In the genomic region with DNA sequence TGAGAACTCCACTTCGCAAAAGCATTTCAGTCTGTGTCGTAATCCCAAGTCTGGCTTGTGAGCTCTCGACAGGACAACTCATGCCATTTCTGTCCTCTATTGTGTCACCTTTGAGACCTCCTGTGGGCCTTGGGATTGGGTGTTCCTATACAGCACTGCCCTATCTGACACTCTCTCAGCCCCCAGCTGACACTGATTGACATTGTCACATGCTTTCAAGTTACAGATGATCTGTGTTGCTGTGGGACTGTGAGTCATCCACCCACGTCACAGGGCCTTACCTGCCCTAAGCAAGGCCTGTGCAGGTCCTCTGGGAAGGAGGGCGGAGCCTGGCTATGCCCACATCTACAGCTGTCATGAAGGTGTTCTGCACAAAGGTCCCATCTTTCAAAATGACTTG, we compare ENCODE assay signal across 30 mouse cellular contexts. TPM values are rescaled to one million over a fixed set of nuclear protein-coding genes. Genes with fewer than 3 reads are reported as not detected.
DNase-seq lines count a peak whose midpoint lies in the region; ATAC-seq and TF ChIP-seq lines count a peak whose summit lies in the region.
"Had no signal": no experiment of that assay in that cellular context is flagged by ENCODE, and none has a peak within 500 bp of the region (broad histone marks: within the 10 kb centered on the region; RNA-seq: fewer than 3 reads in every experiment).

No protein-coding gene starts in this region.

- TF ChIP-seq CTCF in liver, embryonic 14.5 days (IDR thresholded peaks at IDR 0.05; ENCODE audit: low read depth) = no peak
- TF ChIP-seq CTCF in intestine, postnatal 0 days (IDR thresholded peaks at IDR 0.05; ENCODE audit: low read depth) = no peak
- TF ChIP-seq CTCF in liver, postnatal 0 days (IDR thresholded peaks at IDR 0.05; ENCODE audit: low read depth) = no peak
- TF ChIP-seq CTCF in stomach, postnatal 0 days (IDR thresholded peaks at IDR 0.05; ENCODE audit: low read depth) = no peak

- 73% methylated on average over 5 of the region's 5 CpGs for WGBS in liver, embryonic 14.5 days (ENCODE audit: insufficient replicate concordance)
- 73% methylated on average over 5 of the region's 5 CpGs for WGBS in intestine, postnatal 0 days
- 66% methylated on average over 5 of the region's 5 CpGs for WGBS in liver, postnatal 0 days (ENCODE audit: insufficient replicate concordance)
- WGBS in stomach, postnatal 0 days = 90% methylated on average over 5 of the region's 5 CpGs
- 93% methylated on average over 5 of the region's 5 CpGs for WGBS in forebrain, embryonic 16.5 days

- DNase-seq in liver, embryonic 14.5 days (ENCODE audit: low read depth in 3 of 3, low spot score in 3 of 3) = no peak
- no peak for DNase-seq in liver
- DNase-seq in liver, postnatal 0 days = peak; percentile 54
- no peak for DNase-seq in stomach, postnatal 0 days (ENCODE audit: low spot score)
- no peak for DNase-seq in heart, adult 11 months
- DNase-seq: adrenal gland, adult 2 months; adrenal gland, postnatal 14 days; cerebellum, adult 11-12 months; cerebellum, adult 8-10 months; cerebellum, postnatal 10 days; cerebellum, postnatal 36 days; embryo, embryonic 11 days; gastrocnemius, adult 2 months; gastrocnemius, postnatal 14 days; heart, adult 18-20 months; heart, postnatal 10 days; heart, postnatal 36 days had no signal

- H3K4me3 ChIP-seq in liver, embryonic 14.5 days (ENCODE audit: insufficient read depth in 1 of 2, low read depth in 2 of 2, low read length in 2 of 2) = no peak overlapping the region
- H3K4me3 ChIP-seq in intestine, postnatal 0 days (ENCODE audit: low read depth, low read length) = no peak overlapping the region
- no peak overlapping the region for H3K4me3 ChIP-seq in liver, postnatal 0 days (ENCODE audit: low read depth, low read length)
- no peak overlapping the region for H3K4me3 ChIP-seq in stomach, postnatal 0 days (ENCODE audit: low read depth, low read length)
- no peak overlapping the region for H3K4me3 ChIP-seq in forebrain, embryonic 16.5 days (replicated peaks; ENCODE audit: low read length)
- H3K4me3 ChIP-seq: embryonic facial prominence, embryonic 10.5 days; embryonic facial prominence, embryonic 13.5 days; erythroblast, embryonic 14.5 days; forebrain, embryonic 12.5 days; forebrain, embryonic 15.5 days; gastrocnemius, adult 2 months; heart, embryonic 12.5 days; heart, embryonic 15.5 days; hindbrain, embryonic 10.5 days; hindbrain, embryonic 13.5 days had no signal

- peaks cover 12% of the 10 kb centered on the region for H3K36me3 ChIP-seq in liver, embryonic 14.5 days (replicated peaks; ENCODE audit: control insufficient read depth, insufficient read depth, low read depth)
- peaks cover 59% of the 10 kb centered on the region for H3K36me3 ChIP-seq in intestine, postnatal 0 days (ENCODE audit: control insufficient read depth, insufficient read depth)
- peaks cover 65% of the 10 kb centered on the region for H3K36me3 ChIP-seq in liver, postnatal 0 days (replicated peaks; ENCODE audit: insufficient read depth, low read length)
- peaks cover 26% of the 10 kb centered on the region for H3K36me3 ChIP-seq in stomach, postnatal 0 days (ENCODE audit: control insufficient read depth, insufficient read depth, low read length)
- H3K36me3 ChIP-seq in forebrain, embryonic 16.5 days (ENCODE audit: control insufficient read depth, insufficient read depth) = no peaks in the 10 kb centered on the region
- H3K36me3 ChIP-seq: forebrain, embryonic 15.5 days had no signal

- no peak overlapping the region for H3K4me2 ChIP-seq in liver, embryonic 14.5 days (ENCODE audit: low read depth)
- no peak overlapping the region for H3K4me2 ChIP-seq in intestine, postnatal 0 days (replicated peaks; ENCODE audit: low read depth)
- no peak overlapping the region for H3K4me2 ChIP-seq in liver, postnatal 0 days (ENCODE audit: low read depth, low read length)
- no peak overlapping the region for H3K4me2 ChIP-seq in stomach, postnatal 0 days (replicated peaks; ENCODE audit: low read depth)
- no peak overlapping the region for H3K4me2 ChIP-seq in forebrain, embryonic 16.5 days (ENCODE audit: low read length)
- H3K4me2 ChIP-seq: embryonic facial prominence, embryonic 13.5 days; forebrain, embryonic 12.5 days; forebrain, embryonic 15.5 days; heart, embryonic 12.5 days; heart, embryonic 15.5 days; hindbrain, embryonic 13.5 days had no signal

- ATAC-seq in liver, embryonic 14.5 days (ENCODE audit: insufficient read depth) = 0 out of 2 replicates have a peak, but pooled peaks have one; percentile 22
- peak; percentile 90 for ATAC-seq in intestine, postnatal 0 days
- ATAC-seq in liver, postnatal 0 days = peak; percentile 95
- peak; percentile 69; the same call in 1 of the 2 replicates for ATAC-seq in stomach, postnatal 0 days (ENCODE audit: low FRiP score, low TSS enrichment)
- no peak for ATAC-seq in forebrain, embryonic 16.5 days
- ATAC-seq: CD4-positive, CD25-positive, alpha-beta regulatory T cell, adult 4 months; forebrain, embryonic 15.5 days; hindbrain, postnatal 0 days had no signal

- H3K4me1 ChIP-seq in liver, embryonic 14.5 days (replicated peaks; ENCODE audit: control insufficient read depth in 2 of 2, insufficient read depth in 2 of 2, low read length in 1 of 2) = no peaks in the 10 kb centered on the region
- no peaks in the 10 kb centered on the region for H3K4me1 ChIP-seq in intestine, postnatal 0 days (replicated peaks; ENCODE audit: control insufficient read depth, insufficient read depth, low read length)
- no peaks in the 10 kb centered on the region; the same call in 1 of the 2 replicates for H3K4me1 ChIP-seq in liver, postnatal 0 days (ENCODE audit: insufficient read depth)
- no peaks in the 10 kb centered on the region for H3K4me1 ChIP-seq in stomach, postnatal 0 days (replicated peaks; ENCODE audit: control insufficient read depth, insufficient read depth)
- H3K4me1 ChIP-seq in forebrain, embryonic 16.5 days (replicated peaks; ENCODE audit: control insufficient read depth, insufficient read depth, low read length) = no peaks in the 10 kb centered on the region
- H3K4me1 ChIP-seq: embryonic facial prominence, embryonic 10.5 days; embryonic facial prominence, embryonic 13.5 days; forebrain, embryonic 12.5 days; forebrain, embryonic 15.5 days; hindbrain, embryonic 10.5 days; hindbrain, embryonic 13.5 days had no signal

- no peak overlapping the region for H3K27ac ChIP-seq in liver, embryonic 14.5 days
- H3K27ac ChIP-seq in intestine, postnatal 0 days (ENCODE audit: low read depth, low read length) = no peak overlapping the region
- H3K27ac ChIP-seq in liver, postnatal 0 days (ENCODE audit: low read depth) = no peak overlapping the region
- H3K27ac ChIP-seq in stomach, postnatal 0 days (replicated peaks) = no peak overlapping the region
- H3K27ac ChIP-seq in forebrain, embryonic 16.5 days (ENCODE audit: low read length) = no peak overlapping the region
- H3K27ac ChIP-seq: embryonic facial prominence, embryonic 10.5 days; embryonic facial prominence, embryonic 13.5 days; forebrain, embryonic 12.5 days; forebrain, embryonic 15.5 days; gastrocnemius, adult 2 months; heart, embryonic 15.5 days; hindbrain, embryonic 10.5 days; hindbrain, embryonic 13.5 days; hindbrain, postnatal 0 days had no signal

- no peaks in the 10 kb centered on the region for H3K9me3 ChIP-seq in liver, embryonic 14.5 days (ENCODE audit: control insufficient read depth, low read length)
- H3K9me3 ChIP-seq in intestine, postnatal 0 days (ENCODE audit: control insufficient read depth) = no peaks in the 10 kb centered on the region
- H3K9me3 ChIP-seq in liver, postnatal 0 days (ENCODE audit: low read length) = no peaks in the 10 kb centered on the region
- H3K9me3 ChIP-seq in stomach, postnatal 0 days (ENCODE audit: control insufficient read depth, low read length) = no peaks in the 10 kb centered on the region
- H3K9me3 ChIP-seq in forebrain, embryonic 16.5 days (ENCODE audit: control insufficient read depth, low read length) = no peaks in the 10 kb centered on the region
- H3K9me3 ChIP-seq: embryonic facial prominence, embryonic 10.5 days; embryonic facial prominence, embryonic 13.5 days; forebrain, embryonic 12.5 days; forebrain, embryonic 15.5 days; heart, embryonic 12.5 days; heart, embryonic 15.5 days; hindbrain, embryonic 10.5 days; hindbrain, embryonic 13.5 days had no signal

- no peak for TF ChIP-seq EP300 in liver, embryonic 14.5 days (IDR thresholded peaks at IDR 0.05; ENCODE audit: low read depth)
- TF ChIP-seq EP300 in liver, postnatal 0 days (IDR thresholded peaks at IDR 0.05; ENCODE audit: low read depth) = 0 out of 2 replicates have a peak, but pooled peaks have one; percentile 3
- TF ChIP-seq EP300 in stomach, postnatal 0 days (optimal IDR thresholded peaks at IDR 0.05) = no peak

- H3K9ac ChIP-seq in liver, embryonic 14.5 days (replicated peaks) = no peak overlapping the region
- no peak overlapping the region for H3K9ac ChIP-seq in intestine, postnatal 0 days (ENCODE audit: low read depth, low read length)
- H3K9ac ChIP-seq in liver, postnatal 0 days (replicated peaks) = no peak overlapping the region
- no peak overlapping the region for H3K9ac ChIP-seq in stomach, postnatal 0 days (ENCODE audit: low read length)
- no peak overlapping the region for H3K9ac ChIP-seq in forebrain, embryonic 16.5 days (replicated peaks; ENCODE audit: low read depth, low read length)
- H3K9ac ChIP-seq: embryonic facial prominence, embryonic 13.5 days; forebrain, embryonic 12.5 days; forebrain, embryonic 15.5 days; heart, embryonic 12.5 days; heart, embryonic 15.5 days; hindbrain, embryonic 13.5 days had no signal

- no peaks in the 10 kb centered on the region for H3K27me3 ChIP-seq in liver, embryonic 14.5 days (ENCODE audit: control insufficient read depth, insufficient read depth, low read length)
- H3K27me3 ChIP-seq in intestine, postnatal 0 days (replicated peaks; ENCODE audit: control insufficient read depth, insufficient read depth, low read length) = no peaks in the 10 kb centered on the region
- no peaks in the 10 kb centered on the region for H3K27me3 ChIP-seq in liver, postnatal 0 days (ENCODE audit: insufficient read depth, low read length)
- H3K27me3 ChIP-seq in stomach, postnatal 0 days (ENCODE audit: control insufficient read depth, insufficient read depth, low read length) = no peaks in the 10 kb centered on the region
- no peaks in the 10 kb centered on the region for H3K27me3 ChIP-seq in forebrain, embryonic 16.5 days (replicated peaks; ENCODE audit: control insufficient read depth, insufficient read depth, low read length)
- H3K27me3 ChIP-seq: embryonic facial prominence, embryonic 13.5 days; forebrain, embryonic 12.5 days; forebrain, embryonic 15.5 days; heart, embryonic 12.5 days; heart, embryonic 15.5 days; hindbrain, embryonic 13.5 days had no signal

RNA-seq across cellular contexts. Expression of a gene that starts 12.0 kb away (rescaled TPM):
- 38.8 and 42.1 TPM in 2 replicates for polyA plus RNA-seq in liver, embryonic 14.5 days (2012; rRNA removed)
- 57.0 and 60.3 TPM in 2 replicates for polyA plus RNA-seq in liver, embryonic 14.5 days (2014; fragmentation: Nextera tagmentation; extraction: Ambion mirVana)
- polyA plus RNA-seq in intestine, postnatal 0 days (2015; fragmentation: Nextera tagmentation; extraction: Ambion mirVana) = 148 and 153 TPM in 2 replicates
- 271 and 289 TPM in 2 replicates for polyA plus RNA-seq in liver, postnatal 0 days (2015; fragmentation: Nextera tagmentation; extraction: Ambion mirVana)
- polyA plus RNA-seq in stomach, postnatal 0 days (2015; fragmentation: Nextera tagmentation; extraction: Ambion mirVana) = 85.5 and 88.0 TPM in 2 replicates
- 37.6 and 41.8 TPM in 2 replicates for polyA plus RNA-seq in forebrain, embryonic 16.5 days (2015; fragmentation: Nextera tagmentation; extraction: Ambion mirVana)

RNA-seq across cellular contexts. Expression of a gene that starts 19.7 kb away (rescaled TPM):
- 80.9 and 85.5 TPM in 2 replicates for polyA plus RNA-seq in liver, embryonic 14.5 days (2012; rRNA removed)
- 45.5 and 52.4 TPM in 2 replicates for polyA plus RNA-seq in liver, embryonic 14.5 days (2014; fragmentation: Nextera tagmentation; extraction: Ambion mirVana)
- 36.3 and 36.7 TPM in 2 replicates for polyA plus RNA-seq in intestine, postnatal 0 days (2015; fragmentation: Nextera tagmentation; extraction: Ambion mirVana)
- polyA plus RNA-seq in liver, postnatal 0 days (2015; fragmentation: Nextera tagmentation; extraction: Ambion mirVana) = 28.7 and 31.8 TPM in 2 replicates
- 27.5 and 29.8 TPM in 2 replicates for polyA plus RNA-seq in stomach, postnatal 0 days (2015; fragmentation: Nextera tagmentation; extraction: Ambion mirVana)
- 49.3 and 50.6 TPM in 2 replicates for polyA plus RNA-seq in forebrain, embryonic 16.5 days (2015; fragmentation: Nextera tagmentation; extraction: Ambion mirVana)

RNA-seq across cellular contexts. Expression of a gene that starts 26.5 kb away (rescaled TPM):
- polyA plus RNA-seq in liver, embryonic 14.5 days (2012; rRNA removed) = 0.02 and 0.04 TPM in 2 replicates
- 0.05 and 0.06 TPM in 2 replicates for polyA plus RNA-seq in liver, embryonic 14.5 days (2014; fragmentation: Nextera tagmentation; extraction: Ambion mirVana)
- polyA plus RNA-seq in intestine, postnatal 0 days (2015; fragmentation: Nextera tagmentation; extraction: Ambion mirVana) = 0.04 and 0.05 TPM in 2 replicates
- not detected in 2 replicates for polyA plus RNA-seq in liver, postnatal 0 days (2015; fragmentation: Nextera tagmentation; extraction: Ambion mirVana)
- polyA plus RNA-seq in stomach, postnatal 0 days (2015; fragmentation: Nextera tagmentation; extraction: Ambion mirVana) = 0.04 and 0.10 TPM in 2 replicates
- 0.14 and 0.24 TPM in 2 replicates for polyA plus RNA-seq in forebrain, embryonic 16.5 days (2015; fragmentation: Nextera tagmentation; extraction: Ambion mirVana)
- polyA plus RNA-seq: adrenal gland, adult 2 months; CD4-positive, CD25-positive, alpha-beta regulatory T cell, adult 4 months; erythroblast, embryonic 14.5 days had no signal

RNA-seq across cellular contexts. Expression of a gene that starts 40.8 kb away (rescaled TPM):
- polyA plus RNA-seq in liver, embryonic 14.5 days (2012; rRNA removed) = 0.31 and 0.48 TPM in 2 replicates
- polyA plus RNA-seq in liver, embryonic 14.5 days (2014; fragmentation: Nextera tagmentation; extraction: Ambion mirVana) = 0.18 and 0.39 TPM in 2 replicates
- polyA plus RNA-seq in intestine, postnatal 0 days (2015; fragmentation: Nextera tagmentation; extraction: Ambion mirVana) = 0.43 and 0.51 TPM in 2 replicates
- 0.02 and 0.18 TPM in 2 replicates for polyA plus RNA-seq in liver, postnatal 0 days (2015; fragmentation: Nextera tagmentation; extraction: Ambion mirVana)
- polyA plus RNA-seq in stomach, postnatal 0 days (2015; fragmentation: Nextera tagmentation; extraction: Ambion mirVana) = 0.40 and 0.53 TPM in 2 replicates
- polyA plus RNA-seq in forebrain, embryonic 16.5 days (2015; fragmentation: Nextera tagmentation; extraction: Ambion mirVana) = 8.3 and 9.1 TPM in 2 replicates
- polyA plus RNA-seq: erythroblast, embryonic 14.5 days had no signal
